Mouse (Mus musculus) lung, postnatal 0 days (tissue): ENCODE measurements around the gene Tubal3. TPM values are rescaled to one million over a fixed set of nuclear protein-coding genes. Genes with fewer than 3 reads are reported as not detected.

Source experiments
- ATAC-seq: fragments of 200-750 bp; cut with Nextera tagmentation; 2 replicates; pipeline ENCODE4 v1.8.0; 2017; ENCODE audit warnings: moderate library complexity
- DNase-seq: peaks from one replicate; pipeline ENCODE4 v3.0.0-alpha.2; 2016; ENCODE audit warnings: low spot score
- H3K27ac ChIP-seq: fragments of 300-500 bp; sonication (generic); 2 replicates; pipeline ENCODE4 v1.5.1; 2014; ENCODE audit warnings: antibody characterized with exemption, mild to moderate bottlenecking, low read length, mixed read lengths
- H3K27me3 ChIP-seq: fragments of 300-500 bp; sonication (generic); replicated peaks from 2 replicates; pipeline ENCODE4 v1.6.1; 2014; ENCODE audit warnings: low read length, mixed read lengths; ENCODE audit not compliant: insufficient read depth
- H3K36me3 ChIP-seq: fragments of 300-500 bp; sonication (generic); 2 replicates; pipeline ENCODE4 v1.6.1; 2014; ENCODE audit warnings: low read length, mixed read lengths; ENCODE audit not compliant: insufficient read depth
- H3K4me1 ChIP-seq: fragments of 300-500 bp; sonication (generic); 2 replicates; pipeline ENCODE4 v1.6.1; 2014; ENCODE audit warnings: antibody characterized with exemption, low read depth, low read length, mixed read lengths; ENCODE audit not compliant: insufficient read depth
- H3K4me2 ChIP-seq: fragments of 300-500 bp; sonication (generic); replicated peaks from 2 replicates; pipeline ENCODE4 v1.6.1; 2014; ENCODE audit warnings: low read depth, mild to moderate bottlenecking, low read length, moderate library complexity, mixed read lengths
- H3K4me3 ChIP-seq: fragments of 300-500 bp; sonication (generic); 2 replicates; pipeline ENCODE4 v1.5.1; 2014; ENCODE audit warnings: low read depth, low read length
- H3K9ac ChIP-seq: fragments of 300-500 bp; sonication (generic); replicated peaks from 2 replicates; pipeline ENCODE4 v1.6.1; 2014; ENCODE audit warnings: low read depth, mild to moderate bottlenecking
- H3K9me3 ChIP-seq: fragments of 300-500 bp; sonication (generic); 2 replicates; pipeline ENCODE4 v1.6.1; 2016; ENCODE audit warnings: low read length, mixed read lengths
- CTCF ChIP-seq: IDR thresholded peaks from 2 replicates; pipeline ENCODE4 v1.5.1; 2016; ENCODE audit warnings: antibody characterized with exemption, mild to moderate bottlenecking
- EP300 ChIP-seq: IDR thresholded peaks from 2 replicates; pipeline ENCODE4 v1.6.1; 2016; ENCODE audit warnings: antibody characterized with exemption, mild to moderate bottlenecking, control low read depth
- WGBS: fragments of 180-500 bp; shearing (Covaris S2); extraction: QIAGEN DNeasy Blood & Tissue Kit; methylation state at CpG from one replicate; pipeline ENCODE4 v1.1.7; 2014; 5-methylcytosine and 5-hydroxymethylcytosine counted together
- polyA plus RNA-seq: library from polyadenylated mRNA; unstranded; fragments of >200 nt; fragmentation: Nextera tagmentation; extraction: Ambion mirVana; gene quantifications from 2 replicates; pipeline ENCODE4 v1.2.1, GENCODE M21; 2015

Gene Tubal3
- polyA plus RNA-seq: not detected in 2 replicates

DNA sequence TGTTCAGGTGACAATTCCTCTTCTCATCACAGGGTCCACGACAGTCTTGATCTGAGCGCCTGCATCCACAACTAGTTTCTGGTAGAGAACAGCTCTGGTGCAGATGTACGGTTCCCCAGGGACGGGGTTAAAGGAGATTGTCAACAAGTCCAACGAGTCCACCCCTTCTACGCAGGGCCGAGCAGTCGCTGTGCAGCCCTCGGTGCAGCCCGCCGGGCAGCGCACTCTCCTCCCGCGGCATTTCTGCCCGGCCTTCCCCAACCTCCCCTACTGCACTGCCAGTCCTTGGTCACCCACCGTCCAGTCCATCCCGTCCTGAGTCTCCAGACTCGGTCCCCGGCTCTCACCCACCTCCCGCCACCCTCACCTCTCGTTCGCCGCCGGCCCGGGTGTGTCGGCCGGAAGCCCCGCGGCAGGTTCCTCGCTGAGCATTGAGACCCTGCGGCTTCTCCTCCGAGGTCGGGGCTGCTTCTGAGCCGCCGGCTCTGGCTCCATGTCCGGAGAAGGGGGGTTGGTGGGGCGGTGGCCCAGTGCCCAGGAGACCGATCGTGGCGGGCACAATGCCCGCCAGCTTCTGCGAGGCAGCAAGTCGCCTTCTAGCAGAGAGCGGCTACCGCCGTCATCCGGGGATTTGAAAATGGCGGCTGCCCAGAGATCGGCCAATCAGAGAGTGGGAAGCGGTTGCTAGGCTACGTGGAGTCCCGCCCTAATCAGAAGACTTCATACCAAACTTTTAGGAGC is at the start of gene Tubal3, which contains the start of gene Net1:
Tubal3 (plus strand) TSS at position 704 of the 741 bp plus-strand sequence.
Net1 (minus strand) TSS at position 650 of the 741 bp plus-strand sequence.
- under 1% methylated on average over 51 of the region's 52 CpGs for WGBS
- Histone ChIP-seq H3K36me3 (no peaks in the 10 kb centered on the region), H3K27ac (peak within 1 kb of the TSS; percentile 4; the same call in 1 of the 2 replicates), H3K4me2 (peak within 1 kb of the TSS; percentile 87), H3K4me1 (peaks cover 2% of the 10 kb centered on the region; the same call in 1 of the 2 replicates), H3K27me3 (no peaks in the 10 kb centered on the region), H3K9ac (peak within 1 kb of the TSS; percentile 68), H3K4me3 (peak within 1 kb of the TSS; percentile 91), H3K9me3 (no peaks in the 10 kb centered on the region)
- peak; percentile 96 for DNase-seq
- peak; percentile 98 for ATAC-seq
- no peak for TF ChIP-seq EP300

DNA sequence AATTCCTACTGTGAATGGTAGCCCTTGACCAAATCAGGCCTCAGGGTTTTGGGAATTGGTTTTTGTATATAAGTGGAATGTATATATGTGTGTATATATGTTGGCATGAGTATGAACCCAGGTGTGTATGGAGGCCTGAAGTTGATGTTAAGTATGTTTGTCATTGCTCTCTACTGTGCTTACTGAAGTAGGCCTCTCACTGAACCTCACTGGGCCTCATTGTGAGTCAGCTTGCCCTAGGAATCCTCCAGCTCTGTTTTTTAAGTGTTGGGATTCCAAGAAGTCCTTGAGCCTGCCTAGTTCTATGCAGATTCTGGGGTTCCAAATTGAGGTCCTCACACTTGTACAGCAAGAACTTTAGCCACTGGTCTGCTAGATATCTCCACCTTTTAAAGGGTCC is 48.2 kb upstream of the Tubal3 start:
- ATAC-seq (peak; percentile 92), DNase-seq (peak; percentile 78)
- TF ChIP-seq CTCF (no peak), EP300 (peak; percentile 82)
- H3K4me1 ChIP-seq: no peaks in the 10 kb centered on the region
- no peaks in the 10 kb centered on the region for H3K9me3 ChIP-seq
- H3K4me2 ChIP-seq: no peak overlapping the region
- no peaks in the 10 kb centered on the region for H3K36me3 ChIP-seq
- H3K4me3 ChIP-seq: no peak overlapping the region
- no peak overlapping the region for H3K9ac ChIP-seq
- H3K27ac ChIP-seq: no peak overlapping the region; the same call in 1 of the 2 replicates
- H3K27me3 ChIP-seq: no peaks in the 10 kb centered on the region

DNA sequence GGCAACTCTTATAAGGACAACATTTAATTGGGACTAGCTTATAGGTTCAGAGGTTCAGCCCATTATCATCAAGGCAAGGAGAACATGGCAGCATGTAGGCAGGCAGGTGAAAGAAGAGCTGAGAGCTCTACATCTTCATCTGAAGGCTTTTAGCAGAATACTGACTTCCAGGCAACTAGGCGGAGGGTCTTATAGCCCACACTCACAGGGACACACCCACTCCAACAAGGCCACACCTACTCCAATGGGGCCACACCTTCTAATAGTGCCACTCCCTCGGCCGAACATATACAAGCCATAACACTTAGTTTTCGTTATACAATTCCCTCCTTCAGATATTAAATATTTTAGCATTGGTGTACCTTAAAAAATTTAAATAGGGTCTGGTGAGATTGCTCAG is 45.2 kb upstream of the Tubal3 start:
- H3K36me3 ChIP-seq: no peaks in the 10 kb centered on the region
- no peak overlapping the region for H3K27ac ChIP-seq
- H3K9me3 ChIP-seq: no peaks in the 10 kb centered on the region
- no peak overlapping the region for H3K4me2 ChIP-seq
- DNase-seq (no peak), ATAC-seq (no peak)
- no peaks in the 10 kb centered on the region for H3K4me1 ChIP-seq
- TF ChIP-seq CTCF: no peak
- TF ChIP-seq EP300: no peak
- no peak overlapping the region for H3K4me3 ChIP-seq
- WGBS: 93% methylated on average over 4 of the region's 4 CpGs
- no peaks in the 10 kb centered on the region for H3K27me3 ChIP-seq
- H3K9ac ChIP-seq: no peak overlapping the region

DNA sequence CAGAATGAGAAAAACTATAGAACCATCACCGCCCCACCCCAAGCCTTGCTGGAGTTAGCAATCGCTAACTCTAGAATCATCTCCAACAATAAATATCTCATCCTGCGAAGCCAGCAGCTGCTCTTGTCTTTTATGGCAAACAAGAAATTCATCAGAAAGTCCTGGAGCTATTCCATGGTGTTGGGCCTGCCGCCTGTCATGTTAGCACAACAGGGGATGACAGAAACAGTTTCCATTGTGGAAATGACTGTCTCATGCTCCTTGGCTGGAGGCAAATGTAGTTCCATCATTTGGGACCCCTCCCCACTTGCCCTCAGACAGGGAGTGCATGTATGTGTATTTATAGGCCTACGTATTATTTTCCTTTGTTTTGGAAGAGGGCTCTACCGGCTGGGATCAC is 41.6 kb upstream of the Tubal3 start:
- ATAC-seq: peak; percentile 66

DNA sequence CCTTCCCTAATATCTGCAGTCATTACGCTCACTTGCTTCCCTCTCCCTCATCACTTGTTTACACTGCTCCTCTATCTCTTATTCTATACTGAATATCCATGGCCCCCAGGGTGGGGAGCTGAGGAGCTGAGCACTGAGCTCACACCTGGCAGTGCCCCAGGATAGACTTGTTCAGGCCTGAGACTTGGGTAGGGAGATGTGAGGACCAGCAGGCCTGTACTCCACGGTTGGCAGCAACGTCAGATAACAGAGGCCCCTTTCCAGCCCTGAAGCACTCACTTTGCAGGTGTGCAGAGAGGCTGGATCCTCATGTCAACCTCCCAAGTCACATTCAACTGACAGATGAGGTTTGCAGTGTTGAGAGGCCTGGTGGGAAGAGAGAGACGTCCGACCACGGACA is 40.9 kb upstream of the Tubal3 start:
- Histone ChIP-seq H3K27ac (no peak overlapping the region), H3K4me1 (no peaks in the 10 kb centered on the region), H3K4me3 (no peak overlapping the region), H3K9ac (no peak overlapping the region), H3K9me3 (no peaks in the 10 kb centered on the region), H3K36me3 (0 out of 2 replicates have a peak, but pooled peaks cover 4% of the 10 kb centered on the region), H3K4me2 (no peak overlapping the region), H3K27me3 (no peaks in the 10 kb centered on the region)
- WGBS: 50% methylated on average over 6 of the region's 6 CpGs
- no peak for TF ChIP-seq CTCF
- TF ChIP-seq EP300: no peak
- DNase-seq: no peak
- ATAC-seq: no peak

More for the DNA sequence above, 41.6 kb upstream of the Tubal3 start:
- H3K9ac ChIP-seq: no peak overlapping the region
- H3K27me3 ChIP-seq: no peaks in the 10 kb centered on the region
- DNase-seq: peak; percentile 35
- H3K36me3 ChIP-seq: 0 out of 2 replicates have a peak, but pooled peaks cover 4% of the 10 kb centered on the region
- TF ChIP-seq CTCF: no peak
- TF ChIP-seq EP300: no peak
- 64% methylated on average over 6 of the region's 6 CpGs for WGBS
- H3K27ac ChIP-seq: no peak overlapping the region
- no peaks in the 10 kb centered on the region for H3K4me1 ChIP-seq
- H3K4me3 ChIP-seq: no peak overlapping the region
- H3K4me2 ChIP-seq: no peak overlapping the region
- no peaks in the 10 kb centered on the region for H3K9me3 ChIP-seq

DNA sequence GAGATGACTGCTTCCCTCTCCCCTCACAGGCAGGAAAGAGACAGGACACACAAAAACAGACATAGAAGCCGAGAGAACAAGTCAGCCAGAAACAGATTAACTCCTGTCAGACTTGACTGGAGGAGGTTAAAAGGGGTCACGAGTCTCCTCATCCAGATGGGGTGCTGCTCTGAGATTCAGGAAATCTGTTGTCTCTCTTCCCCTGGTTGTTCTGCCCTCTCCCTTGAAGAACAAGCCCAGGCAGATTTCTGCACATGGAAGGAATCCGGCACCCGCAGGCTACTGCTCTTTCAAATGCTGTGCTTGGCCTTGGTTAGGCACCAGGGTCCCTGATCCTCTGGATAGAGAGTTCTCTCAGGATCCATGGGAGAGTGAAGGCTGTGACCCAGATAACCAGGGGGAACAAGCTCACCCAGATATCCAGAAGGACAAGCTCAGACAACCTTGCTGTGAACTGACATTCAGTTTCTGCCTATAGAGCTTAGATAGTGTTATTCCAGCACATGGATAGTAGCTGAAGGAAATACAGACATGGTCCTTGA is 40.3 kb upstream of the Tubal3 start:
- no peaks in the 10 kb centered on the region for H3K4me1 ChIP-seq
- no peaks in the 10 kb centered on the region for H3K27me3 ChIP-seq
- DNase-seq: no peak
- H3K36me3 ChIP-seq: 0 out of 2 replicates have a peak, but pooled peaks cover 4% of the 10 kb centered on the region
- H3K9ac ChIP-seq: no peak overlapping the region
- no peak for ATAC-seq
- WGBS: 63% methylated on average over 4 of the region's 4 CpGs
- H3K27ac ChIP-seq: no peak overlapping the region
- H3K4me2 ChIP-seq: no peak overlapping the region
- no peak overlapping the region for H3K4me3 ChIP-seq
- no peaks in the 10 kb centered on the region for H3K9me3 ChIP-seq
- TF ChIP-seq CTCF (no peak), EP300 (no peak)
